Mouse (Mus musculus) liver, embryonic 14.5 days (tissue): ENCODE results near the gene Hist1h3g. TPM values are rescaled to one million over a fixed set of nuclear protein-coding genes. Genes with fewer than 3 reads are reported as not detected.
"Not testable (repeated sequence)": the region's sequence is repeated elsewhere in the genome, so short reads cannot be mapped to it uniquely, and the experiment has no call there.

ENCODE experiments used
- ATAC-seq: fragments of 200-750 bp; cut with Nextera tagmentation; 2 replicates; pipeline ENCODE4 v1.8.0; 2017; ENCODE audit warnings: moderate number of reproducible peaks, mild to moderate bottlenecking, moderate library complexity; ENCODE audit not compliant: insufficient read depth
- DNase-seq, 3 experiments: peaks; one replicate each; pipeline ENCODE4 v3.0.0-alpha.2; 2012 to 2013; ENCODE audit warnings: low read depth in 3 of 3, low spot score in 3 of 3
- H3K27ac ChIP-seq: fragments of 300-500 bp; sonication (generic); 2 replicates; pipeline ENCODE4 v1.5.1; 2014; ENCODE audit warnings: moderate library complexity, mild to moderate bottlenecking, control low read depth, inconsistent platforms
- H3K27me3 ChIP-seq: fragments of 300-500 bp; sonication (generic); 2 replicates; pipeline ENCODE4 v1.6.1; 2014; ENCODE audit warnings: mild to moderate bottlenecking, low read length, moderate library complexity; ENCODE audit not compliant: control insufficient read depth, insufficient read depth
- H3K36me3 ChIP-seq: fragments of 300-500 bp; sonication (generic); replicated peaks from 2 replicates; pipeline ENCODE4 v1.6.1; 2014; ENCODE audit warnings: low read depth; ENCODE audit not compliant: control insufficient read depth, insufficient read depth
- H3K4me1 ChIP-seq, 2 experiments: fragments of 200-500 bp in 1 of 2; fragments of 300-500 bp in 1 of 2; sonication (generic) in 1 of 2; replicated peaks; 2 replicates each; pipeline ENCODE4 v1.6.1; 2012 to 2014; ENCODE audit warnings: antibody characterized with exemption in 1 of 2, inconsistent platforms in 1 of 2, low read length in 1 of 2; ENCODE audit not compliant: control insufficient read depth in 2 of 2, insufficient read depth in 2 of 2
- H3K4me2 ChIP-seq: fragments of 300-500 bp; sonication (generic); 2 replicates; pipeline ENCODE4 v1.6.1; 2014; ENCODE audit warnings: low read depth, mild to moderate bottlenecking, control low read depth, moderate library complexity
- H3K4me3 ChIP-seq, 2 experiments: fragments of 200-500 bp in 1 of 2; fragments of 300-500 bp in 1 of 2; sonication (generic) in 1 of 2; 2 replicates each; pipeline ENCODE4 v1.5.1; 2012 to 2014; ENCODE audit warnings: low read depth in 2 of 2, low read length in 2 of 2, mild to moderate bottlenecking in 2 of 2, control low read depth in 1 of 2, inconsistent platforms in 1 of 2, moderate library complexity in 1 of 2; ENCODE audit not compliant: insufficient read depth in 1 of 2
- H3K9ac ChIP-seq: fragments of 300-500 bp; sonication (generic); replicated peaks from 2 replicates; pipeline ENCODE4 v1.6.1; 2014; ENCODE audit warnings: mild to moderate bottlenecking, control low read depth, moderate library complexity
- H3K9me3 ChIP-seq: fragments of 300-500 bp; sonication (generic); 2 replicates; pipeline ENCODE4 v1.6.1; 2016; ENCODE audit warnings: low read length, mixed read lengths; ENCODE audit not compliant: control insufficient read depth
- CTCF ChIP-seq: IDR thresholded peaks from 2 replicates; pipeline ENCODE4 v1.5.1; 2016; ENCODE audit warnings: antibody characterized with exemption, low read depth, control low read depth
- EP300 ChIP-seq: IDR thresholded peaks from 2 replicates; pipeline ENCODE4 v1.6.1; 2016; ENCODE audit warnings: antibody characterized with exemption, low read depth
- WGBS: fragments of 180-500 bp; shearing (Covaris S2); extraction: QIAGEN DNeasy Blood & Tissue Kit; methylation state at CpG from one replicate; pipeline ENCODE4 v1.1.7; 2014; ENCODE audit not compliant: insufficient replicate concordance; 5-methylcytosine and 5-hydroxymethylcytosine counted together
- polyA plus RNA-seq, 2 experiments: library from polyadenylated mRNA; depleted of rRNA in 1 of 2; stranded (reverse) in 1 of 2; unstranded in 1 of 2; fragments of >200 nt; fragmentation: Nextera tagmentation in 1 of 2; extraction: Ambion mirVana in 1 of 2; gene quantifications; 2 replicates each; pipeline versions ENCODE4 v1.2.1 to v1.2.3; 2012 to 2014

Hist1h3g gene
- polyA plus RNA-seq, 2 experiments, result 8.6 to 48.1 TPM

- ATAC-seq (no peak), DNase-seq (peak in 1 of 3 experiments; percentile 68)
- TF ChIP-seq EP300, result no peak
- TF ChIP-seq CTCF, result no peak
- Histone ChIP-seq H3K4me2 (peak overlapping the region; percentile 95), H3K4me1 (peaks cover 17 to 20% of the 10 kb centered on the region in 2 experiments), H3K4me3 (peak overlapping the region; percentile 64 to 74), H3K27ac (peak overlapping the region; percentile 100), H3K9ac (peak overlapping the region; percentile 99), H3K9me3 (no peaks in the 10 kb centered on the region), H3K36me3 (no peaks in the 10 kb centered on the region), H3K27me3 (no peaks in the 10 kb centered on the region)
- under 1% methylated on average over 20 of the region's 20 CpGs for WGBS
Measured at GRCm38 (mm10) chr13:23530181-23530900, 4.9 kb upstream of the Hist1h3g start.

GRCm38 (mm10) chr13:23530901-23531875 lies 4.0 kb upstream of the Hist1h3g start, which contains the start of gene Hist1h4h:
Gene Hist1h4h (plus strand): TSS chr13:23531050.
- H3K36me3 ChIP-seq, result no peaks in the 10 kb centered on the region

GRCm38 (mm10) chr13:23532262-23533075 lies 2.8 kb upstream of the Hist1h3g start:
- no peaks in the 10 kb centered on the region for H3K27me3 ChIP-seq
- H3K4me1 ChIP-seq, result peaks cover 19 to 20% of the 10 kb centered on the region in 2 experiments
- peak overlapping the region; percentile 51 to 74 for H3K4me3 ChIP-seq
- H3K9me3 ChIP-seq, result no peaks in the 10 kb centered on the region
- 11% methylated on average over 9 of the region's 9 CpGs for WGBS
- ATAC-seq (no peak), DNase-seq (no peak)
- H3K36me3 ChIP-seq, result no peaks in the 10 kb centered on the region
- no peak for TF ChIP-seq CTCF
- TF ChIP-seq EP300, result no peak; the same call in 1 of the 2 replicates
- peak overlapping the region; percentile 95 for H3K4me2 ChIP-seq
- H3K9ac ChIP-seq, result peak overlapping the region; percentile 99
- H3K27ac ChIP-seq, result peak overlapping the region; percentile 100

More at GRCm38 (mm10) chr13:23530901-23531875, 4.0 kb upstream of the Hist1h3g start, which contains the start of gene Hist1h4h:
- H3K4me3 ChIP-seq, result peak within 1 kb of the TSS; percentile 64 to 74
- DNase-seq (peak; percentile 93 to 95 (median 95)), ATAC-seq (peak; percentile 61)
- WGBS, result under 1% methylated on average over 55 of the region's 70 CpGs
- H3K9me3 ChIP-seq, result no peaks in the 10 kb centered on the region
- H3K9ac ChIP-seq, result peak within 1 kb of the TSS; percentile 99
- H3K4me1 ChIP-seq, result peaks cover 11 to 12% of the 10 kb centered on the region in 2 experiments
- H3K4me2 ChIP-seq, result peak within 1 kb of the TSS; percentile 95
- no peaks in the 10 kb centered on the region for H3K27me3 ChIP-seq
- TF ChIP-seq EP300, result peak; percentile 89
- no peak for TF ChIP-seq CTCF
- H3K27ac ChIP-seq, result peak within 1 kb of the TSS; percentile 100

- 0% methylated on average over 25 of the region's 53 CpGs for WGBS
- ATAC-seq (peak; percentile 36), DNase-seq (peak; percentile 91 to 92 (median 92))
- Histone ChIP-seq H3K4me1 (peaks cover 23 to 24% of the 10 kb centered on the region in 2 experiments), H3K4me3 (peak within 1 kb of the TSS; percentile 74 to 84), H3K9ac (peak within 1 kb of the TSS; percentile 99), H3K27ac (peak within 1 kb of the TSS; percentile 100), H3K4me2 (peak within 1 kb of the TSS; percentile 95)
- not testable (repeated sequence) for H3K27me3 ChIP-seq, H3K9me3 ChIP-seq, H3K36me3 ChIP-seq
- TF ChIP-seq CTCF, result peak; percentile 25
Measured at GRCm38 (mm10) chr13:23533560-23534367, 1.5 kb upstream of the Hist1h3g start, which contains the start of gene Hist1h2af. Gene Hist1h2af (plus strand): TSS chr13:23533906.
